Mouse (Mus musculus) intestine, embryonic 16.5 days (tissue): ENCODE measurements around the gene Fam122b. TPM values are rescaled to one million over a fixed set of nuclear protein-coding genes. Genes with fewer than 3 reads are reported as not detected.

ENCODE experiments used
- ATAC-seq: fragments of 200-750 bp; cut with Nextera tagmentation; 2 replicates; pipeline ENCODE4 v1.8.0; 2017; ENCODE audit warnings: moderate TSS enrichment, moderate library complexity
- H3K27ac ChIP-seq: fragments of 300-500 bp; sonication (generic); 2 replicates; pipeline ENCODE4 v1.5.1; 2014; ENCODE audit warnings: mild to moderate bottlenecking, low read length
- H3K27me3 ChIP-seq: fragments of 300-500 bp; sonication (generic); replicated peaks from 2 replicates; pipeline ENCODE4 v1.6.1; 2014; ENCODE audit warnings: low read length, control low read depth, mixed read lengths; ENCODE audit not compliant: control insufficient read depth, insufficient read depth
- H3K36me3 ChIP-seq: fragments of 300-500 bp; sonication (generic); 2 replicates; pipeline ENCODE4 v1.6.1; 2014; ENCODE audit warnings: low read length, control low read depth; ENCODE audit not compliant: control insufficient read depth, insufficient read depth
- H3K4me1 ChIP-seq: fragments of 300-500 bp; sonication (generic); 2 replicates; pipeline ENCODE4 v1.6.1; 2014; ENCODE audit warnings: low read length, control low read depth, mixed read lengths; ENCODE audit not compliant: control insufficient read depth, insufficient read depth
- H3K4me2 ChIP-seq: fragments of 300-500 bp; sonication (generic); 2 replicates; pipeline ENCODE4 v1.6.1; 2014; ENCODE audit warnings: low read depth, low read length, control low read depth
- H3K4me3 ChIP-seq: fragments of 300-500 bp; sonication (generic); 2 replicates; pipeline ENCODE4 v1.5.1; 2014; ENCODE audit warnings: mild to moderate bottlenecking, low read length
- H3K9ac ChIP-seq: fragments of 300-500 bp; sonication (generic); 2 replicates; pipeline ENCODE4 v1.6.1; 2014; ENCODE audit warnings: low read depth, low read length
- H3K9me3 ChIP-seq: fragments of 300-500 bp; sonication (generic); 2 replicates; pipeline ENCODE4 v1.6.1; 2016; ENCODE audit warnings: low read length, control low read depth; ENCODE audit not compliant: control insufficient read depth
- WGBS: fragments of 180-500 bp; shearing (Covaris S2); extraction: QIAGEN DNeasy Blood & Tissue Kit; methylation state at CpG from one replicate; pipeline ENCODE4 v1.1.7; 2014; 5-methylcytosine and 5-hydroxymethylcytosine counted together
- polyA plus RNA-seq: library from polyadenylated mRNA; unstranded; fragments of >200 nt; fragmentation: Nextera tagmentation; extraction: Ambion mirVana; gene quantifications from 2 replicates; pipeline ENCODE4 v1.2.1, GENCODE M21; 2015

The Fam122b gene
- polyA plus RNA-seq, 1 experiment from 2014 or later = 7.1 TPM

- Histone ChIP-seq H3K27me3 (no peaks in the 10 kb centered on the region), H3K9me3 (no peaks in the 10 kb centered on the region), H3K4me1 (no peaks in the 10 kb centered on the region), H3K4me2 (no peak overlapping the region), H3K9ac (no peak overlapping the region), H3K4me3 (no peak overlapping the region), H3K27ac (peak overlapping the region; percentile 88), H3K36me3 (no peaks in the 10 kb centered on the region)
- peak; percentile 81 for ATAC-seq
- WGBS = 55% methylated on average over 7 of the region's 7 CpGs
Measured at GRCm38 (mm10) chrX:53211756-53212483, 57.7 kb downstream of the Fam122b start.

GRCm38 (mm10) chrX:53209431-53209830, 60.2 kb downstream of the Fam122b start:
- H3K9ac ChIP-seq = no peak overlapping the region
- no peaks in the 10 kb centered on the region for H3K36me3 ChIP-seq
- H3K4me2 ChIP-seq = no peak overlapping the region
- ATAC-seq = no peak
- no peak overlapping the region for H3K4me3 ChIP-seq
- H3K9me3 ChIP-seq = no peaks in the 10 kb centered on the region
- 72% methylated on average over 7 of the region's 7 CpGs for WGBS
- H3K4me1 ChIP-seq = no peaks in the 10 kb centered on the region
- H3K27ac ChIP-seq = no peak overlapping the region
- H3K27me3 ChIP-seq = no peaks in the 10 kb centered on the region

- Histone ChIP-seq H3K9me3 (no peaks in the 10 kb centered on the region), H3K27me3 (no peaks in the 10 kb centered on the region), H3K27ac (no peak overlapping the region), H3K4me2 (no peak overlapping the region), H3K9ac (no peak overlapping the region), H3K36me3 (no peaks in the 10 kb centered on the region), H3K4me3 (no peak overlapping the region), H3K4me1 (no peaks in the 10 kb centered on the region)
- WGBS = 24% methylated on average over 3 of the region's 3 CpGs
- no peak for ATAC-seq
Measured at GRCm38 (mm10) chrX:53204690-53205311, 64.8 kb downstream of the Fam122b start.

- 63% methylated on average over 5 of the region's 5 CpGs for WGBS
Measured at GRCm38 (mm10) chrX:53201616-53202015, 68.0 kb downstream of the Fam122b start.

DNA sequence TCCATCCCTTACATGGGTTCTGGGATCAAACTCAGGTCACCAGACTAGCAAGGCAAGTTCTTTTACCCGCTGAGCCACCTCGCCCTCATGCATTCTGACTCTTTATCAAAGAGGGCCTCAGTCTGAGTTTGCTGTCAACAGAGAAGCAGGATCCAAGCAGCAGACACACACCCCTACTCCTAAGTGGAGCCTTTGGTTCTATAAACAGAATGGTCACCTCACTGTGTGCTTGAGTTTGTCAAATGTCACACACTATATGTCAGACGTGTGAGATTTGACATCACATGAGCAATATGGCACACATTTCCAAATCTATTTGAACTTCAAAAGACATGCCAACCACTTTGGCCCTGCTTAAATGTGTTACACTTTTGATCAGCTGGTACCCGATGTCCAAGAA, 71.9 kb downstream of the Fam122b start:
- 82% methylated on average over 4 of the region's 4 CpGs for WGBS
- Histone ChIP-seq H3K4me1 (no peaks in the 10 kb centered on the region), H3K36me3 (no peaks in the 10 kb centered on the region), H3K4me2 (no peak overlapping the region), H3K27me3 (no peaks in the 10 kb centered on the region), H3K4me3 (no peak overlapping the region), H3K9ac (no peak overlapping the region), H3K27ac (no peak overlapping the region), H3K9me3 (no peaks in the 10 kb centered on the region)
- ATAC-seq = no peak

More at GRCm38 (mm10) chrX:53201616-53202015, 68.0 kb downstream of the Fam122b start:
- Histone ChIP-seq H3K9me3 (no peaks in the 10 kb centered on the region), H3K27ac (no peak overlapping the region), H3K4me2 (no peak overlapping the region), H3K4me1 (no peaks in the 10 kb centered on the region), H3K9ac (no peak overlapping the region), H3K4me3 (no peak overlapping the region), H3K27me3 (no peaks in the 10 kb centered on the region), H3K36me3 (no peaks in the 10 kb centered on the region)
- ATAC-seq = no peak

DNA sequence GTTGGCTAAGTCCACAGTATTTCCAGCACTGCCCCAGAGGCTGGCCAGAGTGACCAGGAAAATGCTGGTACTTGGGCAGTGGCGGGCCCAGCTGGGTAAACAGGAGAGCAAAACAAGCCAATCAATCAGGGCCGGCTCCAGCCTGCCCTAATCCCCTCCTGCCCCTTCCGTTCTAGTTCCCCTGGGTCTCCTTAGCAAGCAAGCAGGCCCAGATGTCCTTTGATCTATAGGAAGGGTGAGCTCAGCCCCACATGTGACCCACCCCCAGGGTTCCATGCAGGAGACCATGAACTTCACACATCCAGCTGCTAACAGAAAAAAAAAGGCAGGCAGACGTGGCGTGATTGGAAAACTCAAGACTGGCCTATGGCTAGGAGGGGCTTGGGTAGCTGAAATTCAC, 73.2 kb downstream of the Fam122b start:
- H3K4me2 ChIP-seq = no peak overlapping the region
- no peaks in the 10 kb centered on the region for H3K9me3 ChIP-seq
- H3K4me1 ChIP-seq = no peaks in the 10 kb centered on the region
- H3K4me3 ChIP-seq = no peak overlapping the region
- WGBS = 63% methylated on average over 5 of the region's 5 CpGs
- H3K36me3 ChIP-seq = no peaks in the 10 kb centered on the region
- no peak for ATAC-seq
- no peaks in the 10 kb centered on the region for H3K27me3 ChIP-seq
- H3K9ac ChIP-seq = no peak overlapping the region
- no peak overlapping the region for H3K27ac ChIP-seq

Other genes with a start within 250 kb of the Fam122b start
- 3.0 and 3.9 TPM in 2 replicates for gene Plac1, start 29.7 kb downstream of the Fam122b start, polyA plus RNA-seq
- not detected in 2 replicates for gene Fam122c, start 3.6 kb upstream of the Fam122b start, polyA plus RNA-seq
- gene Mospd1, start 100.7 kb upstream of the Fam122b start, polyA plus RNA-seq = 44.3 and 52.2 TPM in 2 replicates
- not detected in 2 replicates for gene Etd, start 165.1 kb upstream of the Fam122b start, polyA plus RNA-seq